Mouse (Mus musculus) bone marrow macrophage, adult 2 months (primary cell): ENCODE results near the gene Ndufs7.

ENCODE experiments used
- CTCF ChIP-seq: IDR thresholded peaks from 2 replicates; pipeline ENCODE4 v1.5.1; 2012; ENCODE audit warnings: low read depth, mild to moderate bottlenecking, low read length, moderate library complexity
- POLR2A ChIP-seq: IDR thresholded peaks from 2 replicates; pipeline ENCODE4 v1.6.1; 2012; ENCODE audit warnings: mild to moderate bottlenecking, low read depth, low read length, borderline replicate concordance

DNA sequence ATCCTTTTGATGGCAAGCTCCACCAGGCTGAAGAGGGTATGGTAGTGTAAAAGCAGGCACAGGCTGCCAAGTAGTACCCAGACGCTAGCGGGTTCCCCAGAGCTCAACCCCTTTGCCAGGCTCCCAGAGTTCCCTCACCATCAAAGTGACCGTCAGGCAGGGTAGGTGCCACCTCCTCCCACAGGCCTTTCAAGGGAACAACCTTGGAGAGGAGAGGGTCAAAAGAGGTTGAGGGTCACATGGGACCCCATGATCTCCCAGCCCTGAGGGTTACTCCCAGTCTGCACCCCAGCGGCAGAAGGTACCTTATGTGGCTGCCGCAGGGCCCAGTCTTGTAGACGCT lies 10.5 kb downstream of the Ndufs7 start:
- TF ChIP-seq POLR2A, result no peak
- no peak for TF ChIP-seq CTCF
